Mouse (Mus musculus) small intestine, adult 2 months (tissue): ENCODE results near the gene Cd163l1.

Experiments used
- CTCF ChIP-seq: fragments of 200-500 bp; IDR thresholded peaks from 2 replicates; pipeline ENCODE4 v1.5.1; 2012; ENCODE audit warnings: low read depth, mild to moderate bottlenecking, control low read depth, inconsistent platforms, low read length, moderate library complexity, mixed read lengths; ENCODE audit not compliant: insufficient replicate concordance, insufficient read length; ENCODE audit errors: extremely low read depth
- POLR2A ChIP-seq: fragments of 200-500 bp; IDR thresholded peaks from 2 replicates; pipeline ENCODE4 v1.6.1; 2012; ENCODE audit warnings: low read depth, mild to moderate bottlenecking, control low read depth, inconsistent platforms, low read length, moderate library complexity

DNA sequence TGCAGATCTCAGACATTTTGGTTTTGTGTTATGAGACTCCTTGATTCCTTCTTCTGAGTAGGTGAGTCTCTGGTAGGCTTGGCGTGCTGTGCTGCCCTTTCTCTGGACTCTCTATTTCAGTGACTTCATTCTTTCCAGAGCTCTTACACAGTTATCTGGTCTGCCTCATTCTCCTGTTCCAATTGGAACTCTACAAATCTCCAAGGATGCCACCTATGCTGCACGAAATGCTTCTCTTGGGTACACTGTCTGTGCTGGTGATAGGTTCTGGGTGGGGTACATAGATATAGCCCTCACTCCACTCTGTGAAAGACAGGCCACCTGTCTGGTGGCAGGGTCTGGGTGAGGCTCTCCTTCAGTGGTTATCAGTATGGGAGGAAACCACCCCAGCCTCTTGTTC, at the start of gene Cd163l1:
- TF ChIP-seq CTCF: no peak
- no peak for TF ChIP-seq POLR2A
